Mouse (Mus musculus): ENCODE data around the gene Prdx6b.

The Prdx6b gene

DNA sequence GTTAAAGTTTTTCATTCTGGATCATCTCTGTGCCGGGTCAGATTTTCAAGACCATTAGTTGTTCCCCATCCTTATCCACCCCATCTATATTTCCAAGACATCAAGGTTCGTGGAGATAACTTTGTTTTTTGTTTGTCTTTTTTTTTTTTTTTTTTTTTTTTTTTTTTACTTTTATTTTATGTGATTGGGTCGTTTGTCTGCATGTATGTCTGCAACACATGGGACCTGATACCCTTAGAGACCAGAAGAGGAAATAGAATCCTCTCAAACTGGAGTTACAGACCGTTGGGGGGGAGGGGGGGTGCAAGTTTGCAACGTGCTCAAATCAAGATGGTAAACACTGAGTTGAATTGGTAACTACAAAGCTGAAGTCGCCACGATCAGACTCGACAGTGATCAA lies at the start of gene Prdx6b:
Prdx6b (plus strand) TSS at position 301 of the 400 bp plus-strand sequence.
- no peak for DNase-seq

DNA sequence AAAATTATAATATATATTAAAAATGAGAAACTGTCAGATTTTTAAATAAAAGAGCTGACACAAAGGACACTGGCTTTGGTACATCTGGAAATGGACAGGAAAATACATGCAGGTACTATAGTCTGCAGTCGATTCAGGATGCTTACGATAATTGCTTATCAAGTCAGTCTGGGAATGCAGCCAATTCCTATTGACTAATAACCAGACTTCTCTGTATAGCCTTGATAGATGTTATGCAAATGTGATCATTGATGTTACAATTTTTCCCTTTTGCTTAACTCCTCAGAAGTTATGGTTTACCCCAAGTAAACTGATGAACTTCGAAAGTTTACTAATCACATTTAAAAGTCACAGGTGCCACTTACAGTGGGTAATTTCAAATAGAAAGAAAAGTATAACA lies 44.8 kb upstream of the Prdx6b start:
- no peak for DNase-seq

DNA sequence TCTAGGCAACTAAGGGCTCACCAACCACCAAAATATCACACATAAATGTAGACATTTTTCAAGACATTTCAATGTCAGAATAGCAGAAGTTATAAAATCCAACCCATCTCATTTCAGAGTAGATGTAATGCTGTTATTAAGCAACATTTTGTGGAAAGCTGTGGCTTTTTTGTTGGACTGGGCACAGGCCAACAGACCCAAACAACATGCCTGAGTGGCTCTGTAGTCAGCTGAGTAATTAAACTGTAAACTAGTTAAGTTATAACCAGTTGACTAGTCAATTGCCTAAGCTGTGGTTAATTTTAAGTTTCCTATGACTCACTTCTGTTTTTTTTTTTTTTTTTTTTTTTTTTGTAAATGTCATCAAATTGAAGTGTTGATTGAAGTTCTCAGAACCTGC lies 44.4 kb upstream of the Prdx6b start:
- DNase-seq, result no peak

DNA sequence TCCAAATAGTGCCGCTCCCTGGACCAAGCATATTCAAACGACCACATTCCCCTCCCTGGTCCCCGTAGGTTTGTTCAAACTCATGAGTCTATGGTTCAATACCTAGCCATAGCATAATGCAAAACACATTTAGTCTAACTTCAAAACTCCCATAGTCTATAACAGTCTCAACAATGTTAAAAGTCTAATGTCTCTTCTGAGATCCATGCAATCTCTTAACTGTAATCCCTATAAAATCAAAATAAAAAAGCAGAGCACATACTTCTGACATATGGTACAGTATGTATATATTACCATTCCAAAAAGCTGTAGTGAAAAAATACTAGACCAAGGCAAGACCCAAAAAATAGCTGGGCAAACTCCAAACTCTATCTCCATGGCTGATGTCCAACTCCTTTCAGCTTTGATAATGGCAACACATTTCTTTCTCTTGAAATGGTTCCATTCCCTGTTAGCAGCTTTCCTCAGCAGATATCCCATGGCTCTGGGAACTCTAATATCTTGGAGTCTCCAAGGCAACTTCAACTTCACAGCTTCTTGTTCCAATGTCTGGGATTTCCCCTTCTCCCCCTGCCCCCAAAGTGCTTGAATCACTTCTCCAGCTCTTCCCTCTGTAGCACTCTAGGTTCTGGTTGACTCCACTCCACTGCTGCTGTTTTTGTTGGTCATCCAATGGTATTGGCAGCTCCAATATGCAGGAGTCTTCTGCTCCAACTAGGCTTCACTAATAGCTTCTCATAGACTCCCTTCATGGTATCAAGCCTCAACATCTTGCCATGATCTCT lies 32.2 kb upstream of the Prdx6b start:
- DNase-seq, result no peak

DNA sequence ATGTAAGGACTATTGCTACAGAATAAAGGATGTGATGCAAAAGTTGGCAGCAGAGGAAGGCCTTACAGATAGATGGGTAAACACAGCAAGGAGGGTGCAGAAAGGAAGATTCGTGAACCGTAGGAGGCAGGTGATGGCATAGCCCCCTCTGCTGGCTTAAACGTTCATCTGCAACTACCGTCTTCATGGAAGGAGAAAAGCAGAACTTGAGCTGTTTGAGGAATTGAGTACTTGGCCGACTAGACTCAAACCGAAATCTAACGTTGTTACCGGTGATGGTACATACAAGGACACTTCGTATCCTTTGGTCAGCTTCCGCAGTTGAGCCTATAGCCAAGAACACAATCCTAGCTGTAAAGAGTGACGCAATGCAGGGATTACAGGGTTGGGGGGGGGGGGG lies 25.4 kb upstream of the Prdx6b start:
- peak; percentile 70 to 78 for DNase-seq

DNA sequence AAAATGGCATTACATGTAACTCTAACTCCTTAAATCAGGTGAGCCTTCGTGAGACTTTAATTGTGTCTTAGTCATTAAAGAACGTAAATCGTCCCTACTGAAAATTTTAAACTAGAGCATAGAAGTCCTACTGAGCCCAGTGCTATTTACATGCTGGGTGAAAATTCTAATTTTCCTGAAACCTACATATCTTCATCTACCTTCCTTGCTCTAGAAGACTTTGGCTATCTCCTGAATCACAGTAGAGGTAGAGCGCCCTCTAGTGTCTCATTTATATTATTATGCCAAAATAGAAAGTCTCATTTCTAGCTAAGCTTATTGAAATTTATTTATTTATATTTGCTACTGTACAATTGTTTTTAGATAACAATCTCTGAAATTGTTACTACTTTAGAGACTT lies 24.2 kb upstream of the Prdx6b start:
- peak; percentile 14 to 40 for DNase-seq

DNA sequence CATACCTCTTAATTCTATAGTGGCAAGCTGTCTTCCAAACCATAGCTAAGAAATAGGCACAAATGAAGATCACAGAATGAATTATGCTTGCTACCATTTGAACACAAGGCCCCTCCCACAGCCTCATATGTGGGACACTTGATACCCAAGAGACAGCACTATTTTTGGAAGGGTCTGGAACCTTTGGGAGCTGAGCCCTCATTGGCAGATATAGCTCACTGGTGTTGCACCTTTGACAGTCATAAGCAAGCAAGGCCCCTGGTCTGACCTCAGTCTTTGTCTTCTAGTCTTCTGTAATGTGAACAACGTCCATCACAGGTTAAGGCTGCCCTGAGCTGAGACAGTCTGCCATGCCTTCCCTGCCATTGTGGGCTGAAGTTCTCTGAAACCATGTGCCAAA lies 20.8 kb upstream of the Prdx6b start:
- no peak for DNase-seq

DNA sequence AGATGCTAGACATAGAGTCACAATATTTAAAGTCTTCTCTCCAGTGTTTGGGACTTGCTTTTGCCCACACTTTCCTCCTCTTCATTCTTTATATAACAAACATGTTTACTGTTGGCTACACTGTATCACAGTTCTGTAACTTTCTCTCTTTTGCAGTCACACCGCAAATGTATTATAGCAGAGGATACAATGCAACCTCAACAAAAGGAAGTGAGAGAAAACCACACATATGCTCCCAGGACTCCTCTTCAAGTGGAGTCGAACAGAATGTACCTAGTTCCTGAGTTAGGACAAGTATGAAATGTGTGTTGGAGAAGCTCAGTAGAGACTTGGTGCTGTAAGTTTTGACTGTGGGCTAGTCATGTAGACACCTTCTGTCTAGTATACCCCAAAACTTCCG lies 19.2 kb upstream of the Prdx6b start:
- DNase-seq, result no peak

DNA sequence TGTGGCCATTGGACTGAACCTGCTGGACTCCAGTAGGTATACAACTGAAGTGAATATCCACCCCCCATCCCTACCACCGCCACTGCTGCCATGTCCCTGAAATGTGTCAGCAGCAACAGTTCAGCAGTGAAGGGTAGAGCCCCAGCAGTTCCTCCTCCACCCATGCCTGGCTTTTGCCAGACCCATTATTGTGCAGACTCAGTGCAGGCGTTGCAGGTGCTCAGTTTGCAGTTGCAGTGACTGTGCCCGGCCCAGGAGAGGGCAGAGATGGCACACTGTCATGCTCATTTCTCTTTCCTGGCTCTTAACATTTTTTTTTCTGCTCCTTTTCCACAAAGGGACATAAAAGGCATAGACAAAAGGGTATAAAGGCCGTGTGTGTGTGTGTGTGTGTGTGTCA lies 18.5 kb upstream of the Prdx6b start:
- DNase-seq, result no peak

DNA sequence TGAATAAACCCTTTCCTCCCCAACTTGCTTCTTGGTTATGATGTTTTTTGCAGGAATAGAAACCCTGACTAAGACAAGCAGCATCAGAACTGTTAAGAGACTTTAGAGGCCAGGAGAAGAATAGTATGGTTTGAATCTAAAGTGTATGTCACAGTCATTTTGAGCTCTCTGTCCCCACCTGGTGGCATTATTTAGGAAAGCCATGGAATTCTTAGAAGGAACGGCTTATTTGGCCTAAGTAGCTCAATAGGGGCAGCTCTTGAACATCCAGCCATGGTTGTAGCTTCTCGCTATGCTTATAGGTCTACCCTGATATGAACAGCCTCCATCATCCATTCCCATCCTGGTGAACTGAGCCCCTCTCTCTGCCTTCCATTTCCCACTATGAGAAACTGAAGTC lies 17.1 kb upstream of the Prdx6b start:
- DNase-seq, result peak; percentile 39 to 49

DNA sequence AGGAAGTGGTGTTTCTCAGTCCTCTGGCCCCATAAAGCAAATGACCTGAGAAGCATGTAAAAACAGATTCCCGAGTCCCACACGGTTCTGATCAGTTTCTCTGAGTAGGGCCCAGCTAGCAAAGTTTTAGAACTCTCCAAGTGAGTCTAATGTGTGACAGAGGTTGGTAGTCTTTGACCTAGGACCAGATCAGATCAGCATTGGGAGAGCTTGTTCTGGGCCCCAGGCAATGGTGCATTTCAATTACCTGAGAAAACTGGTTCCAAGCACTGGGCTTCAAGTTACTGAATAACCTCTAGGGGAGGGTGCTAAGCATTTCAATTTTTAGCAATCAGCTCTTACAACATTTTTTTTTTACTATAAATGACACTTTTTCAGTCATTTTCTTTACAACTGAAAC lies 10.1 kb upstream of the Prdx6b start:
- DNase-seq, result no peak

DNA sequence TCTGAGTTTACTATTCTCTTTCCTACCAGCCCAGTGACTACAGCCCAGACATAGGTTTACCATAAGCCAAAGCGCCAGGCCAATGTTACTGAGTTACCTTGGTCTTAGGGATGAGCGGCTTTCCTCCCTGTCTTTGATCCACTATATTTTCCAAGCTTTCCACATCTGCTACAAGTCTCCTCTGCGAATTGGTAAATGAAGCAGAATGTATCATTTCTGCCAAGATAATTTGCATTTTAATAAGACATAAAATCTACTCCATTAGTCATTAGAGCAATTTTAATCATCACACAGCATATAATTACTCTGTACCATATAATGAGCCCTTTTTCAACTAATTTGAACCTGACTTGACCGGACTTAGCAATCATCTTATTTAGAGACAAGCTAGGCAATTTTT lies 5.9 kb upstream of the Prdx6b start:
- DNase-seq, result no peak

DNA sequence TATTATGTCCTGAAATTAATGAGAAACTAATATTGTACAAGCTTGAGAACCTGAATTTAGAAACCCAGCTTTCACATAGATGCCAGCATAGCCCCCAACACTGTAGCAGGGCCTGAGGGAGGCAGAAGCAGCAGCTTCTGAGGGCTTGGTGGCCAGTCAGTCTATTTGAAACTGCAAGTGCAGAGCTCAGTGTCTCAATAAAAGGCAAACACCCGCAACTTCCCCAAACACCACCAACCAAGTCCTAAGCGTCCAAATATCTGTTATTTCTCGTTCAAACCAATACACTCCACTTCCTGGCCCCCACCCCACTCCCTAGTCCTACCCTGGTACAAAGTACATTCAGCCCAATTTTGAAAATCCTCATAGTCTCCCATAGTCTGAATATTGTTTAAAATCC lies 6.1 kb downstream of the Prdx6b start:
- no peak for DNase-seq

DNA sequence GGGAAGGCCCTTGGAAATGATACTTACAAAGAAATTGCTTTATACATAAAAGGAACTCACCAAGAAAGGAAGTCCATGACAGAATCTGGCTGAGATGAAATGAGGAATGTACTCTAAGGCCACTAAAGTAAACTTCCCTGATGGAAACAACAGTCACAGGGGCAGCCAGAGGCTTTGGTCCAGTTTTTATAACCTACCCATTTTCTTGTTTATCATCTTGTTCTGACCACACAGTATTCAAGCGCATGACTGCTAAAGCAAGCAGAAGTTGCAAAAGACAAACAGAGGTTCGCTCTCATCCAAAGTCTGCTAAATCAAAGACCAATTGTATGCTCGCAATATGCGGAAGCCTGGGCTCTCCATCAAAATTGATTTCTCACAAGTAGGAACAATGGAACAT lies 8.5 kb downstream of the Prdx6b start:
- DNase-seq, result no peak

DNA sequence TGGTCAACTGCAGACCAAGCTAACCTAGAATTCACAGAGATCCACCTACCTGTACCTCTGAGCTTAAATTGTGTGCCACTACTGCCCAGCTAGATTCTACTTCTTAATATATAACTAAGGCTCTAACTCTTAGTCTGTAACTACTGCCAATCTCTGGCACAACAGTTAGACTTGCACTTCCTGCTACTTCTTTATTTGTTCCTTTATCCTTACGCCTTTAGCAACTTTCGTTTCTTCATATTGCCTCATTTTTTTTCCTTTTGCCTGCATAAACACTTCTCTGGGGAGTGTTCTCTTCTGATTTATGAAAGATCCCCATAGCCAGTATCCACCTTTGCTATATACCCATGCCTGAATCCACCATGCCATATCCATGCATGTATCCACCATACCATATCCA lies 11.7 kb downstream of the Prdx6b start:
- DNase-seq, result no peak

DNA sequence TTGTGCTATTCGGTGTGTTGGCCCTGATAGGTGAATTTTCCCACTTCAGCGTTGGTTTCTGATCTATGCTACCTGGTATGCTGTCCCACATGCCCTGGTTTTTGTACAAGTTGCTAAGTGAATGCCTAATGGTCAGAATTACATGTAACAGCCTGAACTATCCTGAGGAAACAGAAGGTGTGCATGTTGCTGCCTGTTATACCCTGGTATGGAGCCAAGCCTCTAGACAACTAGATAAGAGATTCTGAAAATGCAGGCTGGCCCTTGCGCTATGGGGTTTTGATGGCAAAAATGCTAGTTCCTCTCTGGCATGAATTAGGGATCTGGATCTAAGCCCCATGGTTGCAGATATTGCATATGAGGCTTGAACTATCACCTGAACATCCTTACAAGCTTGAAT lies 15.4 kb downstream of the Prdx6b start:
- no peak for DNase-seq

DNA sequence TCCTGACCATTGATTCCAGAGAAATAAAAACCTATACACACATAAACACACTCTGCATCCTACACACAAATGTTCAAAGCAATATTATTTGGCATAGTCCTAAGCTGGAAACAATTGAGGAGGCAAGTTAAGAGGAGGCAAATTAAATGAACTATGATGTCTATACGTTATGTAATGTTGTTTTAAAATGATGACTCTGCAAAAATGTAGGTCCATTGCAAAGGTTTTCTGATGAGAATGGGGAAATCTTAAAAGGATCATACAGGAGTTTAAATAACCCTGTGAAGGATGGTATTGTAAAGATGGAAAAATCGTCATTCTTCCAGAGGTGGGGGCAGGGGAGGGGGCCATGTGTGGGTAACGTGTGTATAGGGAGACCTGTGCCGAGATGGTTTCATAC lies 17.5 kb downstream of the Prdx6b start:
- DNase-seq, result no peak

DNA sequence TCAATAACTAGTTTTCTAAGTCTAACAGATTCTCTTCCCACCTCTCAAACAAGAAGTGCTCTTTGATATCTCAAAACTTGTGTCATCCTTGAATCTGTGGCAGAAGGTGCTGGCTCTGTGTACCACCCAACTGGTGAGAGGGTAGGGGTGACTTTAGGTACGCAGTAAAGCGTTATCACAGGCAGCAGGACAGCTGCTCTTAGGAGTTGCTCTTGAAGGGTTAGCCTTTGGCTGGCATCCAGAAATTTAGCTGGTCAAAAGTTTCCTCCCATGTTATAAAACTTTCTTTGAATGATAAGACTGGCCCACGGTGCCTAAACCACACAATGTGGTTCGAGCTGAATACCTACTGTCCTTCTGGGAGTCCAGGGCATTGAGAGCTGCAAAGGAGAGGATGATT lies 18.5 kb downstream of the Prdx6b start:
- DNase-seq, result no peak

DNA sequence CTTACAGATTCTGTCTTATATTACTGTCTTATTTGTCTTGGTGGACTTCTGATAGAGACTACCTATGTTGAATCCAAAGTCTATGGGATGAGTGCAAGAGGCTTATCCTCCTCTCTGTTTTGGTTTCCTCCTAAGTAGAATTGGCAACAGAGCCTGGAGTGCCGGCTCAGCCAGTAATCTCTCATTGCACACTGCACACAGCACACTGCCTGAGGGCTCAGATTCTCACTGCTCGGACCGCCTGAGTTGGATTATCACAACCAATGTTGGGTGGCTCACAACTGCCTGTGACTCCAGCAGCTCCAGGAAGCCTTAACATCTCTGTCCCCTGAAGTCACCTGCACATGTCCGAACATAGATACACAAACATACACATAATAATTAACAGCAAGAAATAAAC lies 19.1 kb downstream of the Prdx6b start:
- DNase-seq, result no peak

DNA sequence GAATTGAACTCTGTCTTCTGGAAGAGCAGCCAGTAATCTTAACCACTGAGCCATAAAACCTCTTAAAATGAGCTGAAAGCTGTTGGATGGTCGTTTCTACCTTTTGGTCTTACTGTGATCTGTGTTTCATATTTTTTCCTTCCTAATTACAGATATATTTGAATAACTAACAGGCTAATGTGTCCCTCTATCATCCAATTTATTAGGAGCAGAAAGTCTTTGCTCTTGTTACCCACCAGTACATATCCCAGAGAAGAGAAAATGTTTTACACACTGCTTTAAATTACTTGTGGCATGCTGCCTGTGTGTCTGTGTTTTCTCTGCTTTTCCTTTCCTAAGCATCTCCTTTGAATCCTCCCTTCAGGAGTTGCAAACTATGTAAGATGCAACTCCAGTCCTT lies 21.9 kb downstream of the Prdx6b start:
- no peak for DNase-seq

DNA sequence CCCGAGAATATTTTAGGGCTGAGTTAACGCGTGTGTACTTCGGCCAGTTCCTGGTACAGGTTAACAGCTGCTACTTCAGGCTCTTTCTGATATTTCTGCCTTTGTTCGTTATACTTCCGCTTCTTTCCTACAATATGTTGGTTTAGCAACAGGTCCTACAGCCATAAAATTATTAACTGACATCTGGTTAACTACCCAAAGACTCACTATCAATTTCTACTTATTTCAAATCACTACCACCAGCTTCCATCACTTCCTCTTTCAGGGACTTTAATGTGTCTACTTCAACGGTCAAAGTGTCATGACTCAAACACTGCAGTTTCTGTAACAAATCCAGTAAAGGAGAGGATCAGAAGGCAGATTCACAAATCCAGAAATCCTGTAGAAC lies 22.6 kb downstream of the Prdx6b start:
- no peak for DNase-seq

DNA sequence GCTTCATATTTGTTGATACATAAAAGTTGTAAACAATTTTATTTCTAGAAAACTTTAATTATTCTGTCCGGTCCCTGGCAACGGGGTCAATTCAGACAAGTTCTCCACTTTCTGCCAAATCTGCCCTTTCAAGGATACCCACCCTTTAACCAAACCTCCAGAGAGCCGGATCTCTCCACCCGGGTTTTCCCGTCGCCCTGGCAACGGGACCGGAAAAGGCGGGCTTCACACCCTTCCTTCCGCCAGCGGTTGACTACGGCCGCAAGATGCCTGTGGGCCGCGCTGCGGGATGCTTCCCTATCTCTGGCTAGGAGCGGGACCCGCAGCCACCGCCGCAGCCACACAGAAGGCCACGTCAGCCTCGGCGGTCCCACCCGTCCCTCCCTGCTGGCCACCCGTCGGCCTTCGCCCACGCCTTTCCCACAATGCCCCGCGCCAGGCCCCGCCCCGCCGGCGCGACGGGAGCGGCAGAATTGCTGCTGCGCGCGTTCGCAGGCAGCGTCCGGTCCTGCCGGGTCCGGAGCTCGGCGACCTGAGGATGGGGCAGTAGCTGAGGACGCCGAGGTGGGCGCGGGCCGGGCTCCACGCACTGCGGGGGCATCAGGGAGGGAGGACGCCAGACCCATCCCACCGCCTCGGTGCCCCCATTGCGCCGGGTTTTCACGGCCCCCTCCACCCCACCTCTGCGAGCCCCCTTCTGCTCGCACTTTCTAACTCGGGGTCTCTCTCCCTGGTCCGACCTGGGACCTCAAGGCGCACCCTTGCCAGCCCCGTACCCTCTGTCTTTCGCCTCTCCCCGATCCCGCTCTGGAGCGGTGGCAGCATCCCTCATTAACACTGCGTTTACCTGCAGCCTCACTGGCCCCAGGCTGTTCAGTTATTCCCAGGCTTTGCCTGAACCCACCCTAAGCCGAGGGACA lies 23.2 kb downstream of the Prdx6b start, which contains the start of gene Dnajc10:
Dnajc10 (plus strand) TSS at position 225 of the 920 bp plus-strand sequence.
- DNase-seq, result peak; percentile 92 to 94

DNA sequence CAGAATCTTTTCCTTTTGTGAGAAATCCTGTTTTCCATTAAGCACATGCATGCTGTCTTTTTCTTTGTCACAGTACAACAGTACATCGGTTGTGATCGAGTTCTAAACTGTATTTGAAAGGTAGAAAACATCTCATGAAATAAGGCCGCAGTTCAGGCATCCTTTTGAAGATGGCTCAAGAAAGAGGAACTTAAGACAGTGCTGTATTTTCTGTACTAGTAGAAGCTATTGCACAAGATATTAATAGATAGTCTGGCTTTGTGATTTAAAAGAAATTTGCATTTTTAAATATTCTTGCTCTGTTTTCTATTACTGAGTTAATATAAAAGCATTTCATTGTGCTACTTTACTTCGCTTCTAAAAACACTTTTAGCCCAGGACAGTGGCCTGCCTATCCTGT lies 30.6 kb downstream of the Prdx6b start:
- no peak for DNase-seq

DNA sequence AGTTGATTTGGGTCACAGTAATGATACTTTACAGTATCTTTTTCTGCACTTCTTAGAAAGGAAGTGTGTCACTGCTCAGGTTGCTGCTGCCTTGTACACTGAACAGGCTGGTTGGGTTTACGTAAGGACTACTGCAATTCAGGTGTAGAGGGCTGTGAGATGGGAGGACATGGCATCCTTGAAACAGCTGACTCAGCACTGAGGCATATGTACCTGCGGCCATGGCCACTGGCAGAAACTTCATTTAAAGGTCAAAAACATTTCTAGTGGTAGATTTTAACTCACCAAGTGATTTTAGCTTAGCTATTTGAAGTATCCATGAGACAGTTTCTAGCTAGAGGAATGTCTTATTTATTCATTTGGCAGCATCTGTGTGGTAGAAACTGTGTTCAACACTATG lies 33.5 kb downstream of the Prdx6b start:
- no peak for DNase-seq
